ENCODE assay signal across 19 mouse cellular contexts in the genomic region with DNA sequence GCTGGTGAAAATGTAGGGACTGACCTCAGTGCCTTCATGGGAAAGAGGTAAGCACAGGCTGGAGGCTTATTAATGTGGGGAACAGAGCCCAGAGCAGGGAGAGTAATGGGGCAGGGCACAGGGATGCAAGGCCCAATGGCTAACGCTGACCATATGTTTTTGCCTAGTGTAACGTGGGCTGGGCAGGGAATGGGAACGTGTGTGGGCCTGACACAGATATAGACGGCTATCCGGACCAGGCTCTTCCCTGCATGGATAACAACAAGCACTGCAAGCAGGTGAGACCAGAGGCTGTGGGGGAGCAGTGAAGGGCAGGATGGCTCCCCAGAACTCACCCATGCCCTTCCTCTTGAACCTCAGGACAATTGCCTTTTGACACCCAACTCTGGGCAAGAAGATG. TPM values are rescaled to one million over a fixed set of nuclear protein-coding genes. Genes with fewer than 3 reads are reported as not detected.
A peak's percentile ranks its signal among the peaks of the same experiment; 100 is the strongest.
DNase-seq lines count a peak whose midpoint lies in the region; ATAC-seq lines count a peak whose summit lies in the region.
"Had no signal": no experiment of that assay in that cellular context is flagged by ENCODE, and none has a peak within 500 bp of the region (broad histone marks: within the 10 kb centered on the region; RNA-seq: fewer than 3 reads in every experiment).

No protein-coding gene starts in this region.

- no peak overlapping the region for H3K4me2 ChIP-seq in forebrain, embryonic 12.5 days
- H3K4me2 ChIP-seq in forebrain, embryonic 16.5 days (ENCODE audit: low read length), result no peak overlapping the region
- H3K4me2 ChIP-seq in limb, embryonic 11.5 days (ENCODE audit: low read depth, severe bottlenecking), result no peak overlapping the region
- H3K4me2 ChIP-seq: heart, embryonic 15.5 days; kidney, embryonic 15.5 days had no signal

- no peak for ATAC-seq in forebrain, embryonic 12.5 days (ENCODE audit: low FRiP score)
- no peak for ATAC-seq in forebrain, embryonic 16.5 days
- no peak for ATAC-seq in limb, embryonic 11.5 days (ENCODE audit: insufficient number of reproducible peaks, low FRiP score, low TSS enrichment, low read depth)
- ATAC-seq: CD4-positive, CD25-positive, alpha-beta regulatory T cell, adult 4 months had no signal

- WGBS in forebrain, embryonic 12.5 days, result 63% methylated on average over 5 of the region's 5 CpGs
- WGBS in forebrain, embryonic 16.5 days, result 55% methylated on average over 5 of the region's 5 CpGs
- WGBS in limb, embryonic 11.5 days, result 45% methylated on average over 5 of the region's 5 CpGs
- 49% methylated on average over 5 of the region's 5 CpGs for whole genome bisulfite sequencing in limb, embryonic 10.5 days

- peaks cover 61% of the 10 kb centered on the region for H3K36me3 ChIP-seq in forebrain, embryonic 12.5 days (replicated peaks)
- H3K36me3 ChIP-seq in forebrain, embryonic 16.5 days (ENCODE audit: control insufficient read depth, insufficient read depth), result no peaks in the 10 kb centered on the region
- no peaks in the 10 kb centered on the region; the same call in 1 of the 2 replicates for H3K36me3 ChIP-seq in limb, embryonic 11.5 days (ENCODE audit: control insufficient read depth, insufficient read depth, low read length)
- peaks cover 43% of the 10 kb centered on the region for H3K36me3 ChIP-seq in limb, embryonic 10.5 days
- H3K36me3 ChIP-seq: heart, embryonic 15.5 days had no signal

- no peak for DNase-seq in limb, embryonic 11.5 days (ENCODE audit: low spot score)
- DNase-seq in limb, embryonic 10.5 days (ENCODE audit: low spot score), result no peak
- DNase-seq in right cerebral cortex, postnatal 14 days, result peak; percentile 8
- no peak for DNase-seq in right cerebral cortex, postnatal 4 days
- no peak for DNase-seq in ovary, postnatal 14 days (ENCODE audit: low spot score)
- DNase-seq: adrenal gland, postnatal 25 days; cerebellum, adult 9-11 months; heart, postnatal 36 days; kidney, adult 11 months; layer of hippocampus, adult 9-11 months; left cerebral cortex, postnatal 4 days; lung, postnatal 4 days; spleen, adult 18-20 months had no signal

- no peaks in the 10 kb centered on the region for H3K9me3 ChIP-seq in forebrain, embryonic 12.5 days
- no peaks in the 10 kb centered on the region for H3K9me3 ChIP-seq in forebrain, embryonic 16.5 days (ENCODE audit: control insufficient read depth, low read length)
- no peaks in the 10 kb centered on the region for H3K9me3 ChIP-seq in limb, embryonic 11.5 days (ENCODE audit: control insufficient read depth, low read length)
- H3K9me3 ChIP-seq in limb, embryonic 10.5 days (replicated peaks), result no peaks in the 10 kb centered on the region
- H3K9me3 ChIP-seq: heart, embryonic 15.5 days; kidney, embryonic 15.5 days had no signal

- no peaks in the 10 kb centered on the region for H3K27me3 ChIP-seq in forebrain, embryonic 12.5 days
- no peaks in the 10 kb centered on the region for H3K27me3 ChIP-seq in forebrain, embryonic 16.5 days (replicated peaks; ENCODE audit: control insufficient read depth, insufficient read depth, low read length)
- H3K27me3 ChIP-seq in limb, embryonic 11.5 days (ENCODE audit: control insufficient read depth, insufficient read depth, low read length), result no peaks in the 10 kb centered on the region
- H3K27me3 ChIP-seq in limb, embryonic 10.5 days (ENCODE audit: low read depth, poor library complexity, severe bottlenecking), result peaks cover 17% of the 10 kb centered on the region

- no peak overlapping the region for H3K4me3 ChIP-seq in forebrain, embryonic 12.5 days (replicated peaks)
- H3K4me3 ChIP-seq in forebrain, embryonic 16.5 days (replicated peaks; ENCODE audit: low read length), result no peak overlapping the region
- no peak overlapping the region for H3K4me3 ChIP-seq in limb, embryonic 11.5 days (ENCODE audit: low read depth, low read length)
- no peak overlapping the region for H3K4me3 ChIP-seq in limb, embryonic 10.5 days
- H3K4me3 ChIP-seq: heart, embryonic 15.5 days; kidney, embryonic 15.5 days; myocyte had no signal

- H3K4me1 ChIP-seq in forebrain, embryonic 12.5 days, result peaks cover 84% of the 10 kb centered on the region
- H3K4me1 ChIP-seq in forebrain, embryonic 16.5 days (replicated peaks; ENCODE audit: control insufficient read depth, insufficient read depth, low read length), result peaks cover 31% of the 10 kb centered on the region
- peaks cover 10% of the 10 kb centered on the region for H3K4me1 ChIP-seq in limb, embryonic 11.5 days (ENCODE audit: control insufficient read depth, insufficient read depth, low read length)
- H3K4me1 ChIP-seq in limb, embryonic 10.5 days, result peaks cover 34% of the 10 kb centered on the region

- peak overlapping the region; percentile 50; the same call in 1 of the 2 replicates for H3K27ac ChIP-seq in forebrain, embryonic 12.5 days
- H3K27ac ChIP-seq in forebrain, embryonic 16.5 days (ENCODE audit: low read length), result no peak overlapping the region
- no peak overlapping the region for H3K27ac ChIP-seq in limb, embryonic 11.5 days (replicated peaks; ENCODE audit: low read depth, low read length)
- no peak overlapping the region for H3K27ac ChIP-seq in limb, embryonic 10.5 days
- H3K27ac ChIP-seq: heart, embryonic 15.5 days; kidney, embryonic 15.5 days had no signal

- no peak overlapping the region for H3K9ac ChIP-seq in forebrain, embryonic 12.5 days
- no peak overlapping the region for H3K9ac ChIP-seq in forebrain, embryonic 16.5 days (replicated peaks; ENCODE audit: low read depth, low read length)
- H3K9ac ChIP-seq in limb, embryonic 11.5 days (ENCODE audit: low read length), result 0 out of 2 replicates have a peak overlapping the region, but pooled peaks have one; percentile 2
- H3K9ac ChIP-seq: heart, embryonic 15.5 days; kidney, embryonic 15.5 days had no signal

RNA-seq across cellular contexts. Expression of gene Mtx1, which starts 5.7 kb away (rescaled TPM):
- polyA plus RNA-seq in forebrain, embryonic 12.5 days (2016; fragmentation: Nextera tagmentation; extraction: Ambion mirVana), result 185 and 194 TPM in 2 replicates
- 180 and 183 TPM in 2 replicates for polyA plus RNA-seq in forebrain, embryonic 16.5 days (2015; fragmentation: Nextera tagmentation; extraction: Ambion mirVana)
- polyA plus RNA-seq in limb, embryonic 11.5 days (2014; fragmentation: Nextera tagmentation; extraction: Ambion mirVana), result 213 and 231 TPM in 2 replicates
- polyA plus RNA-seq in limb, embryonic 10.5 days (2016; fragmentation: Nextera tagmentation; extraction: Ambion mirVana), result 250 and 265 TPM in 2 replicates

RNA-seq across cellular contexts. Expression of gene Thbs3, which starts 6.2 kb away (rescaled TPM):
- polyA plus RNA-seq in forebrain, embryonic 12.5 days (2016; fragmentation: Nextera tagmentation; extraction: Ambion mirVana), result 95.1 and 97.9 TPM in 2 replicates
- polyA plus RNA-seq in forebrain, embryonic 16.5 days (2015; fragmentation: Nextera tagmentation; extraction: Ambion mirVana), result 61.5 and 84.2 TPM in 2 replicates
- polyA plus RNA-seq in limb, embryonic 11.5 days (2014; fragmentation: Nextera tagmentation; extraction: Ambion mirVana), result 21.0 and 21.6 TPM in 2 replicates
- 12.2 and 26.8 TPM in 2 replicates for polyA plus RNA-seq in limb, embryonic 10.5 days (2016; fragmentation: Nextera tagmentation; extraction: Ambion mirVana)

RNA-seq across cellular contexts. Expression of gene Muc1, which starts 7.7 kb away (rescaled TPM):
- 3.8 and 4.7 TPM in 2 replicates for polyA plus RNA-seq in forebrain, embryonic 12.5 days (2016; fragmentation: Nextera tagmentation; extraction: Ambion mirVana)
- polyA plus RNA-seq in forebrain, embryonic 16.5 days (2015; fragmentation: Nextera tagmentation; extraction: Ambion mirVana), result 1.6 and 1.7 TPM in 2 replicates
- 0.68 TPM in 1 of 2 replicates, not detected in the other for polyA plus RNA-seq in limb, embryonic 11.5 days (2014; fragmentation: Nextera tagmentation; extraction: Ambion mirVana)
- polyA plus RNA-seq in limb, embryonic 10.5 days (2016; fragmentation: Nextera tagmentation; extraction: Ambion mirVana), result 0.24 and 0.74 TPM in 2 replicates

RNA-seq across cellular contexts. Expression of gene Gba, which starts 18.4 kb away (rescaled TPM):
- 34.3 and 37.4 TPM in 2 replicates for polyA plus RNA-seq in forebrain, embryonic 12.5 days (2016; fragmentation: Nextera tagmentation; extraction: Ambion mirVana)
- polyA plus RNA-seq in forebrain, embryonic 16.5 days (2015; fragmentation: Nextera tagmentation; extraction: Ambion mirVana), result 44.8 and 46.7 TPM in 2 replicates
- 30.7 and 33.1 TPM in 2 replicates for polyA plus RNA-seq in limb, embryonic 11.5 days (2014; fragmentation: Nextera tagmentation; extraction: Ambion mirVana)
- 34.8 and 34.9 TPM in 2 replicates for polyA plus RNA-seq in limb, embryonic 10.5 days (2016; fragmentation: Nextera tagmentation; extraction: Ambion mirVana)

RNA-seq across cellular contexts. Expression of gene Krtcap2, which starts 24.6 kb away (rescaled TPM):
- 249 and 252 TPM in 2 replicates for polyA plus RNA-seq in forebrain, embryonic 12.5 days (2016; fragmentation: Nextera tagmentation; extraction: Ambion mirVana)
- 187 and 195 TPM in 2 replicates for polyA plus RNA-seq in forebrain, embryonic 16.5 days (2015; fragmentation: Nextera tagmentation; extraction: Ambion mirVana)
- polyA plus RNA-seq in limb, embryonic 11.5 days (2014; fragmentation: Nextera tagmentation; extraction: Ambion mirVana), result 272 and 295 TPM in 2 replicates
- 272 and 282 TPM in 2 replicates for polyA plus RNA-seq in limb, embryonic 10.5 days (2016; fragmentation: Nextera tagmentation; extraction: Ambion mirVana)
